Mouse (Mus musculus): ENCODE measurements around the gene Serpinb1c.
"Not testable (repeated sequence)": the region's sequence is repeated elsewhere in the genome, so short reads cannot be mapped to it uniquely, and the experiment has no call there.

Gene Serpinb1c

DNA sequence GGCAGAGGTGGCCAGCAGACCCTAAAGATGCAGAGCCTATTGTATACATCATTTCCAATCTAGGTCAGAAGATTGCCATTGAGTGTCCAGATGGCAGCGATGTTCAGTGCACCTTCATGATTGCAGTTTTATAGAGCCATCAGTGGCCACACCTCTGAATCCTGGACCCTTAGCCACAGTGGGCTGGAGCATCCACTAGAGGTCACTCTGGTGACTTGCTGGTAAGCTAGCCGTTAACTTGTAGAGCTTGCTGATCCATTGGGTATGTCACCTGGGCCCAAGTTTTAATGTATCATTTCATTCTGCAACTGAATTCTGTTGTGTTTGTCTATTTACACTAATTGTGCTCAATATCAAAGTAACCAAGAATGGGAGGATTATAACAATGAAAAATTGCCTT, 32.4 kb downstream of the Serpinb1c start:
- DNase-seq = no peak

DNA sequence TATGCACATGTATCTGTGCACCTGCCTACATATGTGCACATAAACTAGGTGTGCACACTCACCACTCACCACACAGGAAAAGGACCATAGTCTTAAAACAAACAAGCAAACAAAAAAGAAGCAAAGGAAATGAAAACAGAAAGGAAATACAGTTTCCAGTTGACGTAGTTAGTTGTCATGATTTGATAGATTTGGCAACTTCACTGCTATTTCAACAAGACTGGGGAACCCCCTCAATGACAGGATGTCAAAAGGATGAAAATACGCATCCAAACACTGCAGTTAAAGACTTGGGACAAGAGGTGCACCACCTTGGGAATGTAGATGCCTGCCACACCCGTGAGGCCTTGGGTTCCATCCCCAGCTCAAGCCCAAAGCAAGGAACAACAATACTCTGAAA, 33.5 kb downstream of the Serpinb1c start:
- DNase-seq = not testable (repeated sequence)

DNA sequence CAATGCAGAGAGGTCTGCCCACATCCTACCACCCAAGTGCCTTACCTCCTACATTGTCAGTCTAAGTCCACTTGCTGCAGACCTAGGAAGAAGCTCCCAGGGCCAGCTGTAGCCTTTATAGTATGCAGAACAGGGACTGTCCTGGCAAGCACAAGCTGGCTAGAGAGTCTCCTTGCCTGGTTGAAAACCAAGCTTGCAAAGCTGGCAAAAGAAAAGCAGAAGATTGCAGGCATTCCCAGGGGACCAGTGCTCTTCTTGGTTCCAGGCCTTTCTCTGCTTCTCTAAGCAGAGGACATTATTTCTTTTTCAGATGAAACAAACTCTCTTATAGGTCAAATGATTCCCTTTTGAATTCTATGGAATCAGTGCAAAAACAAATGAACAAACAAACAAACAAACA, 34.6 kb downstream of the Serpinb1c start:
- no peak for DNase-seq

DNA sequence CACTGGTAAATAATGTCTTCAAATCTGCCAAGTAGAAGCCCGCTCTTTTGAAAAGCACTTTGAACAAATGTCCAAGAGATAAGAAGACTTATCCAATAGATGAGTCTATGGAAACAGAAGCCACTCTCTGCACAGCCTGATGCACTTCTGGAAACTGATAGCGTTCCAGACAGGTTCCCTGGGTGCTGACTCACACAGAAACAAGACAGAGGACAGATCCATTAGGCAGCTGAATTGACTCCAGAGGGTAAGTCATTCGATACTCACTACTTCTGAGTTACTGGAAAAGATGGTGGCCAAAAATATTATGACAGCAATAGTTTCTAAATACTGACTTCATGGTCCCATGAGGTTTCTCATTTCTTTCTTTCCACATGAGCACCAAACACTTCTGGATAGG, 37.2 kb downstream of the Serpinb1c start:
- no peak for DNase-seq

DNA sequence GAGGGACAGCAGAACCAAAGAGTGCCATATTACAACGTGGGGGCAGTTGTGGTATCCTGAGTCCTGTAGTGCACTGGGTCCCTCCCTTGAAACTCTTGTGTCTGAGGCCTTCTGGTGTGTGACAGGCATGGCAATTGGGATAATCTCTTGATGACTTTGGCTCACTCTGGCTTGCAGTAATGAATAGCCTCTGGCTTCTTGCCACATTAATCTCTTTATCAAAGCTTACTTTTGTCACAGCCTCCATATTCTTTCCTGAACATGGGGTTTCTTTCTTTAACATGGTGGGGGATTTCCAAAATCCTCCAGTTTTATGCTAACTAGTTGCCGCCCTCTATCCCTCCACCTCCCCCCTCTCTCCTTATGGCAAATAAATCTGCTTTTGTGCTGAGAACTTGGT, 44.9 kb downstream of the Serpinb1c start:
- DNase-seq = no peak

DNA sequence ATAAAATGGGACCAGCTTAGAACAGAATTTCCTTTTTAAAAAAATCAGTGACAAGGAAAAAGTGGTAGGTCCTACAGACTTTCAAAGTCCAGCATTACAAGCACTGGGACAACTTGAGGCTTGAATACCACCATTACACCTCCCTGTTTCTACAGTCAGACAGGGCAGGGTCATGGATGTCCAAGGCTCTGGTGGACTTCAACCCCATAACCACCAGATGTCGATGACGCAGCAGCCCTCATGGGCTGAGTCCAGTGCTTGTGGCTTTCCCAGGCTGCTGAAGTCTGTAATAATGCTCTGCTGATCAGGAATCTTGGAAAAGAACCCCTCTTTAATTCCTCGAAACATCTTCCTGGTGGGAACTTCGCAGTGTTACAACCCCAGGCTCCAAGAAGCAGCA, 45.5 kb downstream of the Serpinb1c start:
- DNase-seq = no peak

DNA sequence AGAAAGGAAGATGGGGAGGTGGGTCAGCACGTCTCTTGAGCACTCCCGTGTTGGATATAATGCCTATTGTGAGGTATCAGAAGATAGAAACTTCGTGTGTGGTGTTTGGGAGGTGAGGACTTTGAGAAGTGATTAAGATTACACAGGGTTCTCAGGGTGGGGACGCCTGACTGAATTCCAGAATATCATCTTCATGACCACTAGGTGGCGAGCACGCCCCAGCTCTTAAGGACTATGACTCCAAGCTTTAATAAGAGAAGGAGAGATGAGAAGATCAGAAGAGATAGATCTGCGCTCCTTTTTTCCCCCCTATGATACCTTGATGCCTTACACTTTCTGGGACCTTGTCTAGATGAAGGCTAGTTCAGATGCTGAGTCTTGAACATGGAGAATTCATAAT, 46.0 kb downstream of the Serpinb1c start:
- peak; percentile 59 for DNase-seq

DNA sequence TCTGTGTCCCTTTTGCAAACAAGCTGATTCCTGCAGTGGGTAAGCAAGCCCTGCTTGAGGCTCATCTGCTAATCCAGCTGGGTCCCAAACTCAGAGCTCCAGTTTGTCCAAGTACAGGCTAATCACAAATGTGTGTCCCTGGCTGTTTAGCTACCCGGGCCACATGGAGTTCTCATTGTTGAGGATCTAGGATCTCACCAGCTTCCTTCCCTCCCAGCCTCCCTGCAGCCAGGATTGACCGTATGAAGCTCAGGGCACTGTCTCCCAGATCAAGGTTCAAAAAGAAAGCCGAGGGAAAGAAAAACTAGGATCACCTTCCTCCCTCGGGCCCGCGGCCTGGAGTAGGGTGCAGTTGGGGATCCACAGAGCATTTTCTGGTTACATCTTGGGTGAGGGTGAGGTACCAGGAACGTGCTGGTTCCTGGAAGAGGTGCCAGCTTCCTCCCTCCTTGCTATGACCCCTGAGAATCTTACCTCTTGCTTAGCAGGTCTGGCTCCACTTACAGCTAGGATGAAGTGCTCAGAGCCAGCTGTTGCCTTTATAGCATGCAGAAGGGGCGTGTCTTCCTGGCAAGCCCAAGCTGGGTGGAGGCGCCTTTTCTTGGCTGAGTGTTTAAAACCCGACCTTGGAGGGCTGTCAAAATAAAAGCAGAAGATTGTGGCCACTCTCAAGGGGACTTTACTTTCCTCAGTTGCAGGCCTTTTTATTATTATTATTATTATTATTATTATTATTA, 47.2 kb downstream of the Serpinb1c start, which contains the start of gene Serpinb1a:
Serpinb1a (minus strand) TSS at position 518 of the 737 bp plus-strand sequence.
- DNase-seq = peak; percentile 63

DNA sequence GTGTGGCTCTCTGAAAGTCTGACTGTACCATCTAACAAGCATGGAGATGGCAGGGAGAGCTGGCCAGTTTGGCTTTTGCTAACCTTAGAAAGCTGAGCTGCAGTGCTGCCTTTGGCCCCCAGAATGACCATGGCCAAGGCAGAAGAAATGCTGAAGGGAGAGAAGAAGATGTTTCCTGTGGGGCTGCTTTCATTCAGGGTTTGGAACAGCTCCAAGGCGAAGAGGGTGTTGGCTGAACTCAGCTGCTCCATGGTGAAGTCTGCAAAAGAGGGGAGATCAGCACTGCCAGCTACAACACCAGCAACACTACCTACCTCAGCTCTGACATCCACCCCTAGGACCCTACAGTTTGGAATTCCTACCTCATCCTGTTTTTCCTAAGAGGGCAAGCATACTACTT, 47.9 kb downstream of the Serpinb1c start:
- DNase-seq = no peak

DNA sequence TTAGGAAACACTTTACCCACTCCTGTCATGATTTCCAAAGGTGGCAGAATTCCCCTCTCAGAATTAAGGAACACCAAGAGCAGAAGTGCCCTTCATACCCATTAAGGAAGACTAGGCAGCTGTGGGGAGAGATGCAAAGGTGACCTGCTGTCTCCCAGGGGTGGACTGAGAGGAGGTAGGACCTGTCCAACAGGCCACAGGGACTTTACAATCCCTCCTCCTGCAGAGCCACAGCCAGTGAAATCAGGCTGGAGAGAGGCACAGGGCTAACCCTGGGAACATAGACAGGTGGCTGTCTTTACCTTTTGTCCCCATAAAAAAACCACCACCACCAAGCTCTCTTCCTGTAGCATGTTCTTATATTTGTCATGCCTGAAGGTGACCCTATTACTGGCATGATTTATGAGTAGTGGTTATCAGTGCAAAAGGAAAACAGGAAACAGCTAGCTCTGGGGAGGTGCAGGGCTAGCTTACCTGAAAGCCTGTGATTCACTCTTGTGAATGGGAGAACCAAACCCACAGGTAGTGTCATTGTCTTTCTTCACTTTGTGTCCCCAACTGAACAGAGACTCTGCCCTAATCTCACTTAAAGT, 48.4 kb downstream of the Serpinb1c start:
- no peak for DNase-seq

DNA sequence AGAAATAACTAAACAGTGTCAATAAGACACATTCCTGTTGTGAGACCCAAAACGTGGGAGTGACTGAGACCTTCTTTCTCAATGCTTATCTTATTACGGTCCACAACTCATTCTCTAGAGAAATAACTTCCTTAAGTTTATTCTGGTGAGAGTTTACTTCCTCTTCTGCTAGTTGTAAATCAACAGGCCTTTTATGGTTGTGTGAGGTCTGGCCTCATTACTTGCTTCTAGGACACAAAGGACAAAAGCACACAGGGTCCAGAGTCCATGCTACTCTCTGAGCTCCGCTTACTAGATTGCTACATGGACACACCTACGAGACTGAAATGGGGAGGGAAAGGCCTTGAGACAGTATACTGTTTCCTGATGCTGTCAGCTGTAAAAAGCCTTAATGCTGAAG, 48.9 kb downstream of the Serpinb1c start:
- peak; percentile 48 for DNase-seq

DNA sequence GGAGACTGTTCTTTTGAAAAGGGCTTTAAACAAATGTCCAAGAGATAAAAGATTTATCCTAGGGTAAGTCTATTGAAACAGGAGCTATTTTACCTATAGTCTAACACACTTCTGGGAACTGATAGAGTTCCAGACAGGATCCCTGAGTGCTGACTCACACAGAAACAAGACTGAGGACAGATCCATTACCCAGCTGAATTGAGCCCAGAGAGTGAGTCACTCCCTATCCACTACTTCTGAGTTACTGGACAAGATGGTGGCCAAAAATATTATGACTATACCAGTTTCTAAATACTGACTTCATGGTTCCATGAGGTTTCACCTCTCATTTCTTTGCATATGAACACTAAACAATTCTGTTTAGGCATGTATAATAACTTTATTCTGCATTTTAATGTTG, 51.8 kb downstream of the Serpinb1c start:
- no peak for DNase-seq

DNA sequence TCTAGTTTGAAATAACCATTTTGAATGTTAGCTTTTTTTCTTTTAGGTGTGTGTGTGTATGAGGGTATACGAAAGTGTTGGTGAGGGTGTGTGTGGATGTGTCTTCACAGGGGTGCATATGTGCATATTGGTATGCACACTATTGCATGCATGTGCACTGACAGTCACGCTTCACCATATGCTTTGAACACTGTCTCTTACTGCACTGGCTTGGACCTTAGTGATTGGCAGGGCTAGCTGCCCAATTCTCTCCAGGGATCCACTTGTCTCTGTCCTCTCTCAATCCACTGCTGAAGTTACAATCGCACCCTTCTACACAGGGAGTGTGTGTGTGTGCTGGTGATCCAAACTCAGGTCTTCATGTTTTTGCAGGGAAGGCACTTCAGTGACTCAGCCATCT, 56.7 kb downstream of the Serpinb1c start:
- no peak for DNase-seq

DNA sequence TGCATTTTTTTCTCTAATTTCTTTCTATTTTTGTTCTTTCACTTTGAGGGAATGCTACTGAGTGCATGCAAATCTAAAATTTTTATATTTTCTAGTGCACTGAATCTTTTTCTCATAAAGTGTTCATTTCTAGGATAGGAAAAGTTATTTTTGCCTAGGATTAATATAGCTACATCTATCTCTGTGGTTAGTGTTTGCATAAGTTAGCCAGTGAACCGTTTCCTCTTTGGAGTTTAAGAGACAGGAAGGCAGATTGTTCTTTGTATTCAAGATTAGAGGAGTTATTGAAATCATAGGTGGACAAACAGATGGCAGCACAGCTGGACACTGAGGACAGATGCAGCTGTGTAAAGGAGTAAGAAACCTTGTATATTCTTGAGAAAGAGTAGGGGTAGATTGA, 58.7 kb downstream of the Serpinb1c start:
- DNase-seq = no peak

DNA sequence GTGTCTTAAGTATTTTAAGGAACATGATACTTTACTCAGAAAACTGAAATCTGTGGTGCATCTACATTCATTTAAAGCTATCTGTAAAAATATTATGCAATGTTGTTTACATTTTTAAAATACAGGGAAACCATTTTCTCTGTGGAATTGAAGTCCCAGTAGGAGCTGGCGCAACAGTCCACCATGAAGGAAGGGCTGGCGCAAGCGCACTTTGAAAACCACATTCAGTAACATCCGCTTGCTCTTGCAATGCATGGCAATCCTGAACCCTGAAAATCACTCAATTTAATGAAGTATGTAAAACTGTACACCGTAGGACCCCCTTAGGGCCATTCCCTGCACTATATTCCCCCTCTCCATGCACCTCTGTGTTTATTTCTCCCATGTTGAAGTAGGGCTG, 63.5 kb downstream of the Serpinb1c start:
- DNase-seq = no peak

DNA sequence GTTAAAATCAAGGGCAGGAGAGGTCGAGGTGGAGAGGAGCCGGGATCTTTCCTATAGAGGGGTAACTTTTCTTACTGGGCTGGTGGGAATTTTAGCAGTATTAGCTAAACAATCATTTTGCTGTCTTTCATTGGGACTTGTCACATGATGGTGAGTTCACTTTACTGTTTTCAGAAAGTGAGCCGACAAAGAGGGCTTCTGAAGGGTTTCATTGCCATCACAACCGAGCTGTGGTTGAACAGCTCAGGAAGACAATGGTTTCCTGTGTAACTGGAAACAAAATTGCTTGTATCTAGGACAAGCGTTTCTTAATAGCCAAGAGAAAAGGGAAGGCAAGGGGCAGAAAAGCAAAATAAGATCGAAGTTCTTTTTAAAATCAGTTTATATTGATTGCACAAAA, 64.8 kb downstream of the Serpinb1c start:
- no peak for DNase-seq

DNA sequence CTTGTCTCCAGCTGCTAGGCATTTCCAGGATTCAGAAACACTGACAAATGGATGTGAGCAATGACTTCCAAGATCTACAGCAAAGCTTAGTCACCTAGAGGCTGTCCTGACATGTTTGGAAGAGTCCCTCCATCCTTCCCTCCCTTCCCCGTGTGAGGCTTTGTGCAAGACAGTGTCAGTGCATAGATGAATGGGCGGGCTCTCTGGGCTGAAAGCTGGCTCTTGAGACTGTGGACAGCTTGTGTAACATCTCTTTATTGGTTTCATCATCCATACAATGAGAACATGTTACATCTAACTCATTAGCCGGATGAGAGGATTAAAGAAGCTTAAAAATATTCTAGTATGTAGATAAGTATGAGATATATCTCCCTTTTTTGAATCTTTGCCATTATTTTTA, 65.2 kb downstream of the Serpinb1c start:
- DNase-seq = no peak

DNA sequence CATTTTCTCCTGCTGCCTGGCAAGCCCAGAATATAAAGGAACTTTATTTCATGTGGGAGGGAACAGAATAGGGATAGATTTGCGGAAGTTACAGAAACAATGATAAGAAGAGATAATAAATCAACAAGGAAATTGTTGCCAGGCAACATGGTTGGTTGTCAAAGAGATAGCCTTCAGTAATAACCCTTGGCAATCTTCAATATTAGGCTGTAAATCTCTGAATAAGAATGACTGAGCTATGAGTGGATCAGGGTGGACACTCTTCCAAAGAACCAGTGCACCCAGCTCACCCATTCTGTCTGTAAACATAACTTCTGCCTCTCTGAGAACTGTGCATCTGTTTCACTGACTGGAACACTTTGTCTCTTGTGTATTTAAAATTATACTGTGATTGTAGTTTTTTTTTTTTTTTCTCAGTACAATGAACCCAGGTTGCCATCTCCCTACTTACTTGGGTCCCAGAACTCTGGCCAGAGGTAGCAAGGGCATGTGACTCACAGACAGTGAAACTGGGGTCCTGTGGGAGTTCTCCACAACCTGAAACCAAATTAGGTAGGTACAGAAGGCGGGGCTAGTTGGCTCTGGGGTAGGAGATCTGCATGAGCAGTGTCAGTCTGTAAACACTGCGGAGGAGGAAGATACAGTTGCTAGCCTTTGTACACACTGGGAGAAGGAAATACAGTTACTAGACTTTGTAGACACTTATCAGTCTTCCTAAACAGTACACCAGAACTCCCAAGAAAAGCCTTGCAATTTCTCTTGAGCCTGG, 66.3 kb downstream of the Serpinb1c start:
- DNase-seq = no peak

Measured in kidney, postnatal 14 days (tissue).